Mouse (Mus musculus) spleen, adult 12 weeks (tissue): ENCODE measurements around the gene Fgfrl1.
A peak's percentile ranks its signal among the peaks of the same experiment; 100 is the strongest.

Source experiments
- DNase-seq: peaks from one replicate; pipeline ENCODE4 v3.0.0; 2022; ENCODE audit warnings: low spot score

Fgfrl1 gene

DNA sequence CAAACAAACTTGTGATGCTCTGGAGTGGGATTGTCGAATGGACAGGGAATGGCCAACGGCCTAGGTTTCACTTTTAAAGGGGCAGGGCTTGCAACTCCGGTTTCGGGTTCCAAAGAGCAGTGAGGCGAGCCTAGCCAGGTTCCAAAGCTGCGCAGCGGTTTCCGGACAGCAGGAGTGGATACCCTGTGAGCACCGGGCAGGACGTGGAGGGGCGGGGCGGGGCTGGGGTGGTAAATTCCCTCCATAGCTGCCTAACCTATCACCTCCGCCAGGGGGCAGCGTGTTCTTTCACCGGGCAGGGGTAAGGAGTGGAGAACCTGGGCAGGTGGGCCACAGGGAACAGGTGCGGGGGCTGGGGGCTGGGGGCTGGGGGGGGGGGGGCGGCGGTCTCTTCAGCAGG lies at the start of gene Fgfrl1:
Gene Fgfrl1, plus strand, starts transcription at position 112 of the 400 bp plus-strand sequence.
- peak; percentile 64 for DNase-seq

DNA sequence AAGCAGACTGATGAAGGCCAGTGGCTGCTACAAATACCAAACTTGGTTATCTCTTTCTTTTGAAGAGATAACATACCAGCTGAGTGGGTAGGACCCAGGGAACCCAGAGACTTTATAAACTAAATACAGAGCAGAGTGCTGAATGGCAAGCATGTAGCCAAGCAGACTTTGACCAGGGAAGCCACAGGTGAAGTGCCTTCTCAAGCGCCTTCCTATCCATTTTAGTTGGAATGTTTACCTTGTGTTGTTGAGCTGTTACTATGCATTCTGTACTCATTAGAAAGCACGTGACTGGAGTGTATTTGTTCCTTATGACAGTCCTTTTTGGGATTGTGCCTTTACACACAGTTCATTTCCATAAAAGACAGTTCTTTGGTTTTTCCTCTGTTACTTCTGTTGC lies 48.5 kb upstream of the Fgfrl1 start:
- no peak for DNase-seq

DNA sequence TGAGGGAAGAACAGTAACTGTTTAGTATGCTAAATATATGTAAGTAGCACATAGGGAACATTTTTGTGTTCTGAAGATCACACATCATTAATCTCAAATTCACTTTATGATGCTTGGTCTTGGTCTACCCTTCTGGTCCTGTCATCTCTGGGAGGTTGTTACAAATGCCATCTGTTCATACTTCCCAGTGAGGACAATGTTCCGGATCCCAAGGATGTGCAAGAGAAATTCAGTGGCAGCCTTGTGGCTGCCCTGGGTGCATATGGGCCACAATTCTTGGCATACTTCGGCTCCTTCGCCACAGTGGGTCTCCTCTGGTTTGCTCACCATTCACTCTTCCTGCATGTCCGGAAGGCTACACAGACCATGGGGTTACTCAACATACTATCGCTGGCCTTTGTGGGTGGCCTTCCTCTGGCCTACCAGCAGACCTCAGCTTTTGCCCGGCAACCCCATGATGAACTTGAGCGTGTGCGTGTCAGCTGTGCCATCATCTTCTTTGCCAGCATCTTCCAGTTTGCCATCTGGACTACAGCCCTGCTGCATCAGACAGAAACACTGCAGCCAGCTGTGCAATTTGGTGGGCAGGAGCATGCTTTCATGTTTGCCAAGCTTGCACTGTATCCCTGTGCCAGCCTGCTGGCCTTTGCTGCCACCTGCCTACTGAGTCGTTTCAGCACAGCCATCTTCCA lies 46.4 kb upstream of the Fgfrl1 start:
- DNase-seq: no peak

DNA sequence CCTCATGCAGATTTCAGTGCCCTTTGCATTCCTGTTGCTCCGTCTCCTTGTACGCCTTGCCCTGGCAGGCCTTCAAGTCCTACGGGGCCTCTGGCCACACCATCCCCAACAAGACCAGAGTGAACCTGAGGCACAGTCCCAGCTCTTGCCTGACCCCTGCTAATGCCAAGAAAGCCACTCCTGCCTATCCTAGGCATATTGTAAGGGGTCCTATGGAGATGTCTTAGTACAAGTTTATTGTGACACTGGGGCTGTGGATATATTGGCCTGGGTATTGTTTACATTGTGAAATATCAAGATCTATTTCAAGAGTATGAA lies 45.9 kb upstream of the Fgfrl1 start:
- DNase-seq: no peak

DNA sequence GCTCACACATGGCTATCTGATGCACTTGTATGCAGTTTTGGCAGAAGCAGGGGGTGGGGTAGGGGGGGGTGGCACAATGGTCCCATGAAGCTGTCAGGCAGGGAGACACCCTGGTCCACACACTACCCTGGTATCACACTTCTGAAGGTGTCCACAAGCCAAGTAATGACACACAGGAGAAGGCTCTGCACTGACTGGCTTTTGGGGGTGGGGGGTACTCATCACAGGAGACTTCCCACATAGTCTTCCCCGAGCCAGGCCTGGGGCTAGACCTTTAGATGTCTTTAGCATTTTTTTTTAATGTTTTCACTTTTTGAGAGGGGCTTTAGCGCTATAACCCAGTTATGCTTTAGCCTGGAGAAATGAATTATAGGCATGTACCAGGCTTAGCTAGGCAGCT lies 44.9 kb upstream of the Fgfrl1 start:
- DNase-seq: no peak

DNA sequence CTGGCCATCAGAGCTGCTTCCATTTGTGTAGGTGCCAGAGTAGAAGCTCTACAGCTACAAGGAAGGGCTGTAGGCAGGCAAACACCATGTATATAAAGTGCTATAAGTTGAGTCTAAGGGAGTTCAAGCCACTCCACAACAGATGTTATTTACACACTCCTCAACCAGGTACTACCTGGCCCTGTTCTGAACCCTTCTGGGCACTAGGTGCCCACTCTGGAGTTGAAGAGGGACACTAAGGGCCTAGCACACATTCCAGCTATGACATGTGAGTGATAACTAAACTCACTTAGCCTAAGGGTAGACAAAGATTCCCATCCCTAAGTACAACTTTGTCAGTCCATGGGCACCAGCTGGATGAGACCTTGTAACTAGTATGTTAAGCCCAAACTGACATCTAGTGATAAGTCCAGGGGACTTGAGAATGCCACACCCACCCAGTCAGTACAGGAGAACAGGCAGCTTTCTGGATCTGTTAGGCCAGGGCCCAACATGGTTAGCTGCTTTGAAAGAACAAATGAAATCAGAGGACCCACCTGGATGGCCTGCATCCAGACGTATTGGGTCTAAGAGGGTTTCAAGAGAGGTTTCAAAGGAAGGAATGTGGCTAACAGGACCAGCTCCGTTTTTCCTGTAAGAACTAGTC lies 44.2 kb upstream of the Fgfrl1 start:
- DNase-seq: no peak

DNA sequence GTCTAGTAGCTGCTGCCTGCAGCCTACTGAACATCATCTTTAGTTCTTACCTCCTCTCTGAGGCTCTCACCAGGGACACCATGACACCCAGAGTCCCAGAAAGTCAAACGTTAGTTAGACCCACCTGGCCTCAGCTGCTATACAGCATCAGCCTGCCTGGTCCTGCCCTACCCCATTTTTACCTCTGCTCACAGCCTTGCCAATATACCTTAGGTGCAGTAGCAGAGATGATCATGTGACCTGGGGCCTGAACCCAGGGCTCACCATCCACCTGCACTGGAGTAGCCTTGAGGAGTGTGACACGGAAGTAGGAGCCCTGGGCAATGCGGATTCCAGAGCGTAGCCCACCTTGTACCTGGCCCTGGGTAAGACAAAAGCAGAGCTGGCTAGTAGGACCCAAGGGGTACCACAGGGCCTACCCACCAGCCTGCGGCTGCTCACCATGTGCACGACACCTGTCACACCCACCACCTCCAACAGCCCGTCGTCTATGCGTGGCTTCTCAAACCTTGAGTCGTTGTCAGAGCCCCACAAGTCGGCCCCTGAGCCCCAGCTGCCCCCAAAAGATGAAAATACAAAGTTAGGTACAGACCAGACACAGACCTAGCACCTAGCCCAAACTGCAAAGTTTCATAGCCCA lies 43.1 kb upstream of the Fgfrl1 start:
- no peak for DNase-seq

DNA sequence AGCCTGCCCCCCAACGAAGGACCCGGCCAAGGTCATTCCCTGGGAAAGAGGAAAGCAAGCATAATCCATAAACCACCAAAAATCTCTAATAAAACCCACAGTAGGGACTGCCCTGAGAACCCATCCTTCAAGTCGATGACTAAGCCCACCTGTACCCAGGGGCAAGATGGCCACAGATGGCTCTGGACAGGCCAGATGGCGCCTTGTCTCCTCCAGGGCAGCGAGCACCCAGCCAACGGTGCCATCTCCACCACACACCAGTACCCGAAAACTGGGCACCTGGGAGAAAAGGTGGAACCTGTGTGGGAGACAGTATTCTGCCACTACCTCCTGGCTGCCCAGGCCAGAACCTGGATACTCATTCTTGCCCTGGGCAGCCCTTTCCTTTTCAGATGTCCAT lies 41.8 kb upstream of the Fgfrl1 start:
- no peak for DNase-seq

DNA sequence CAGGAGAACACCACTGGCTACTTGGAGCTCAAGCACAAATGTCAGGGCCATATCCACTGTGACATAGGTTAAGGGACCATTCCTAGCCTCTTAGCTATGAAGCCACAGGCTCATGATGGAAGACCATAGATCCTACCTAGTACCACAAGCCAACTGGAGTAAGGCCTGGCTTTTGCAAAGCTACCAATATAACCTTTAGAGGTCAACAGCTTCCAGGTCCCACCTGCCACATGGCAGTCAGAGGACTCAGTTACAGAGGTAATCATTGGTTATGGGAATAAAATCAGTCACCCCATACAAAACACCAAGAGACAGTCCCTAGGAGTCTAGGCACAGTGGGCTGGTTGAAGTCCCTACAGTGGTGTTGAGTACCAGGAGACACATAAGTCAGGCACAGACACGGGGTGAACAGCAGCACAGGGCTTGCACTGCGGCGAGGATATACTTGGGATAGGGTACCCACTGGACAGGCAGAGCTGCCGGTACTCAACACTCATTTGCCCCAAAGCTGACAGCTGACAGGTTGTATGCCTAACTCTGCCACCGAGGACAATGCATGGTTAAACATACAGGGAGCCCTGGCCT lies 41.0 kb upstream of the Fgfrl1 start:
- DNase-seq: no peak

DNA sequence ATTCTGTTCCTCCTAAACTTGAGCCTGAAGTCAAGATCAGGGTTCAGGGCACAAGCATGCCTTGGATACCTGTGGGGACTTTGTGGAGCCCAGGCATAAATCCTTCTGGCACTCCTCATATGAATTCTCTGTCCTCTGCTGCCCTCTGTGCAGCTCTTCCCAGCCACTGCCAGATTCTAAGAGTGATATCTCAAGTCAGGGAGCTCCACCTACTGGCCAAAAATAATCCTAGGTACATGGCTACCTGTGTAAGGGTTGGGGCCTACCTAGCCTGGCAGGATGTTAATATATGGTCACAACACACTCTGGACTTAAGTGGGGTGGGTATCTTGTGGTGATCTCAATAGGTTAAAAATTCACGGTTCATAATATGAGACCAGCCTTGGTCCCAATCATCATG lies 40.4 kb upstream of the Fgfrl1 start:
- peak; percentile 21 for DNase-seq

DNA sequence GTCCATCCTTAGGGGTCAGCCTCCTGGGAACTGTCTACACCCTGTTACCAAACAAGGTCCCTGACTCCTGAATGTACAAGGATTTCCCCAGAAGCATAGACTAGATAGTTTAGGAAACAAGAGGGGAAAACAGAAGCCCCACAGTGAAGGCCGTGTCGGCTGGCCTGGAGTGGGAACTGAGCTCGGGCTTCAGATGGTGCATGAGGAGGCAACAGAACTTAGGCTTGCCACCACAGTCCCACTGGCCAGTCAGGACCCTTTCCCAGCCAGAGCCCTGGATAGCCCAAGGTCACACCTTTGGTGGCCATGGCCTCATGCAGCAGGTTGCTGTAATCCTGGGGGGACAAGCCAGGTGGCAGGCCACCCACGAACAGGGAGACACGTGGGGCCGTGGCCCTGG lies 38.8 kb upstream of the Fgfrl1 start:
- no peak for DNase-seq

DNA sequence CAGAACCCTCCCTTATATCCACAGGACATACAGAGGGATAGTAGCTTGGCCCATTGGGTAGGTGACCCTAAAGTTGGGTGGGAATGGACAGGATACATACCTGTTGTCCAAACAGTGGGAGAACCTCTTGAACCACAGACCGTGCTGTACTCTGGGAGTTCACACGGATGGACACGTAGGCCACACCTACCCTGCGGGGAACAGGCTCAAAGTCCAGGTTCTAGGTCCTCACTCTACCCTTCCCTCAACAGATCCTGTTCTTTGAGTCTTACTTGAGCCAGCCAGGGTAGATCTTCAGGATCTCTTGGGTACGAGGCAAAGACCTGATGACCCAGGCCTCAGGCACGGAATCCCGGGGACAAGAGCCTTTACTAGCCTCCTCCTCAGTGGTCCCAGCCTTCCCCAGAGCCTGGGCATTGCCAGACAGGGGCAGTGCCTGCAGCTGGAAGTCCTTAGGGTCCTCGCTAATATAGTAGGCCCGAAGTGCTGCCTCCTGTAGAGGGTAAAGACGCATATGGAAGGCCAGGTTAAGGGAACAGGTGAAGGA lies 37.7 kb upstream of the Fgfrl1 start:
- DNase-seq: no peak

DNA sequence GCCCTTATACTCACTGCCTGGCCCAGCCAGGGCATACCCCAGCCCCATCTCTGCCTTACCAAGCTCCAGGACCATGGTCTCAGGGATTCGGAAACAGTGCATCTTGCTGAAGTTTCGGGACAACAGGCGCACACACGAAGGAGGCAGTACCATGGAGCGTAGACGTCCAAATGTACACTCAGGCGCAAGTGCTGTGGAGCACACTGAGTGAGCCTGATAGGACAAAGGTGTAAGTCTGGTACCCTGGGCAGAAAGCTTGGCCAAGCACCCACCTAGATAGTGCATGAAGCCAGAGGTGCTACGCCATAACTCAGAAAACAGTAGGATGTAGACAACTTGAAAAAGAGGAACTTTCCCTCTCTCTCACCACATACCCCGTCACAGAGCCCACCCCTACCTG lies 36.8 kb upstream of the Fgfrl1 start:
- DNase-seq: no peak

DNA sequence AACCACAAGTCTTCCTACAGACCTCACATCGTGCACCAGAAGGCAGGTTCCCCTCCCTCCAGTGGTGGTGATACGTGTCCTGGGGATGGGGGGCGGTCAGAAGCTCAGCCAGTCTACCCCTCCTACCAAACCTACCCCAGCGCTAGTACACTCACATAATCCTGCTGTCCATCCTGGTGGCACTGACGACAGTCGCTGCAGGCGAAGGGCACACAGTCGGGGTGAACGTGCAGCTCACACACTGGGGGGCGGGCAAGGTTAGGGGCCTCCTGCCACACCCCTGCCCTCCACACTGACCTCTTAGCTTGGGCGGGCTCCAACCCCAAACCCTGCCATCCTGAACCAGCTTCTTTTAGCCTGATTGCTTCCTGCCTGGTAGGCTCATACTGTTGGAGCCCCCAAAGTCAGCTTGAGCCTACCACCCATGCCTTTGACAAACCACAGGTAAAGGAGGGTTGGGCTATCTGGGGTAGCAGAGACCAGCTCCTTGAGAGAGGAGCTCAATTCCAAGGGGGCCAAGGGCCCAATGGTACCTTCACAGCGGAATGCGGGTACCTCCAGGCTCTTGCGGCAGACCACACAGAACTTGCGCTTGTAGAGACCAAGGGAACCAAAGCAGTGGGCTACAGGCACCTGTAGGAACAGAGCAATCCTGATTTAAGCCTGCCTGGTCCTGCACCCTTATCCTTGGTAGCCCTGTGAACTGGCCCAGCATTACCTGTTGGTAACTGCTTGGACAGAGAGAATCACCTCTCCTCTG lies 36.1 kb upstream of the Fgfrl1 start:
- no peak for DNase-seq

DNA sequence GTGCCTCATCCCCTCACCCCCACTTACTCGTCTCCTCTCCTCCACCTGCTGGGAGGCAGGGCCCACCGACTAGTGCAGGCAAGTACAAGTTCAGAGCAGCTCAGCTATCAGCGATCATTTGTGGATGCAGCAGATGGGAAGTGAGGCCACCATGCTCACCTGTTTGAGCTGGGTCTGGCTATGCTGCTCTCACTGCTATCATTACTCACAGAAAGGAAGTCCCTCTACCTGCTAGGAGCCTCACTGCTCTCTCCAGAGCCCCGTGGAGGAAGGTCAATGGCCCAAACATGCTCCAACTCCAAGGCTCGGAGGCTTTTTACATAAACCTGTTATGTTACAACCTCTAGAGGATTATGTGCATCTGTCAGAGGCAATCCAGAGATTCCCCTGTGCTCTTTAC lies 34.8 kb upstream of the Fgfrl1 start:
- DNase-seq: no peak

DNA sequence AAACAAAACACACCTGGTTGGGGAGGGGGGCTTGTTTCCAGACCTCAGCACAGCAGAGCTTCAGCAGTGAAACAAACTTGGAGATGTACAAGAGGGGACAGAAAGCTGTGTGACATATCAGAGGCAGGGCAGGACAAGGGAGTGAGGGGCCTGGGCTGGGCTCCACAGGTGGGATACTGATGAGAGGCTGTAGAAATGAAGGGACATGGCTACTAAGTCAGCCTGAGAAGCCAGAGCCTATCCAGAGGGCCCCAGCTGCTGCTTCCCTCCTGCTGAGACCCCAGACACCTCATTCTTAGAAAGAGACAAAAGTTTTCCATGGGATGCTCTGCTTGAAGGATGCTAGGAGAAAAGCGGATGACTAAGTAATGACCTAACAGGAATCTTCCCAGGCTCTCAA lies 33.6 kb upstream of the Fgfrl1 start:
- DNase-seq: no peak

DNA sequence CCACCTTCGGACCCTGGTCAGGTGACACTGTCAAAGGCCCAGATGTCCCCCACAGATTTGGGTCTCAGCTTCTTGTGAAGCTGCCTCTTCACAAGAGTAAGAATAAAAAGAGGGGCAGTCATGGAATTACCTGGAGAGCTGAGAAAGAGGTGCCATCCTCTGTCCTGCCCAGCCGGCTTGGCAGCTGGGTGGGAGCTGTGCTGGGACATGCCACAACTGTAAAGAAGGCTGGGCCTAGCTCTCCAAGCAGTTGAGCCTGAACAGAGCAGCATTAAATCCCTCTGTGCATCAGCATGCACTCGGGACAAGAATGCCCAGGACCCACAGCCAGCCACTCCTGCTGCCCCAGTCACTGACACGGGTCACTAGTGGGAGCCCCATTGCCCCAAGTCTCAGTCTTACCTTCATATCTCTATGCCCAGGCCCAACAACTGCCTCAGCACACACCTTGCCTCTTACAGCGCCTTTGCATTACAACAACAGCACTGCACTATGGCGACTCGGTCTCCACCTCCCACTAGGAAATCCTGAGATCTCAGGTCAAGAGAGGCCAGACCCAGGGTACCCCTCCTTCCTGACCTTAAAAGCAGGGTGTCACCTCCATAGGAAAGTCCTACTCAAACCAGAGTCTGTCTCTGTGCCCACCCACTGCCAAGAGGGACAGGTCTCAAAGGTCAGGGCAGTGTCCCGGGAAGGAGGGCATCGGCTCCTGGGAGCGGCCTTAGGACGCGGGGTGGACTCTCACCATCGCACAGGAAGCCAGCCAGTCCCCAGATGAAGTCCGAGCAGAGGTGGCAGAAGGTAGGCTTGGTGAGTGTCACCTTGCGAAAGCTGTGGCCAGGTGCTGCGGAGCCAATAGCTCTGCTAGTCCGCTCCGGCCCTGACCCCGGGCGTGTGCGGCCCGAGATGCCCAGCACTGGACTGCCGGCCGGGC lies 32.2 kb upstream of the Fgfrl1 start, which contains the start of gene Idua:
Gene Idua, plus strand, starts transcription at position 634 of the 934 bp plus-strand sequence.
- no peak for DNase-seq

DNA sequence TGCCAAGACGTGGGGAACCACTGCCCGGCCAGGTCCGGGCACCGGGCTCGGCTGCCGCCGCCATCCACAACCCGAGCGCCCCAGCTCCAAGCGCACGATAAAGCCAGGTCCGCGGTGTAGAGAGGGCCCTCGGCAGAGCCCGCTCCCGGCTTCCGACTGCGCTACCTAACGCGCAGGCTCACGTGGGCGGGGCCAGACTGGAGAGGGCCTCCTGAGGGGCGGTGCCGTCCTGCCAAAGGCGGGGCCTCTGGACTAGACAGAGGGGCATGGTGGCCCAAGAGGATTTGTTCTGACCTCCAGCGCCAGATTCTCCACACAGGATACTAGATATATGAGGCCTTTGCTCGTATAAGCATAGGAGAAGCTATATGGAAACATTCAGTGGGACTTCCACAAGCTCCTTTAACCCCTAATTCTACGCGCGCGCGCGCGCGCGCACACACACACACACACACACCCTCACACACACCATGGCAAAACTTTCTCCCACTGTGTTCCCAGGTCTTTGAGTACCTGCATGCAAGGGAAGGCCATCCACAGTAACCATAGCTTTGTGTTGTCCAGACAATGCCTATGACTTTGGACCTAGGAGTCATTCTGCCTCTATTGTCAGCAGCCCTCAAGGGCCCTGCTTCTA lies 31.4 kb upstream of the Fgfrl1 start:
- peak; percentile 84 for DNase-seq

DNA sequence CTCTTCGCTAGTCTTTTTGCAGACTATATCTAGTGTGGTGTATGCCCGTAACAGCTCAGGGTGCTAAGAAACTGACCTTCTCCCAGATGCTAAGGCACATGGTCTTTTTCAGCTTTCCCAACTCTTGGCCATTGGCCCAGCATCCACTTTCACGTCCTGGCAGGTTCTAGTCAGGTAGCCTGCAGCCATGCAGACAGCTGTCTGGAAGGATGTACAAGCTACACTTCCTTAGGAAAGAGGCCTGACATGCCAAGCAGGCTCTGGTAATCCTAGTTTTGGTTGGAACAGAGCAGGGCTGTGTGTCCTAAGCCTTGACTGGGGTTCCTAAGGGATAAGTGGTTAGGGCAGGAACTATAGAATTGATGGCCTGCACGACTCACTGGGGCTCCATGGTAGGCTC lies 29.4 kb upstream of the Fgfrl1 start:
- DNase-seq: no peak

DNA sequence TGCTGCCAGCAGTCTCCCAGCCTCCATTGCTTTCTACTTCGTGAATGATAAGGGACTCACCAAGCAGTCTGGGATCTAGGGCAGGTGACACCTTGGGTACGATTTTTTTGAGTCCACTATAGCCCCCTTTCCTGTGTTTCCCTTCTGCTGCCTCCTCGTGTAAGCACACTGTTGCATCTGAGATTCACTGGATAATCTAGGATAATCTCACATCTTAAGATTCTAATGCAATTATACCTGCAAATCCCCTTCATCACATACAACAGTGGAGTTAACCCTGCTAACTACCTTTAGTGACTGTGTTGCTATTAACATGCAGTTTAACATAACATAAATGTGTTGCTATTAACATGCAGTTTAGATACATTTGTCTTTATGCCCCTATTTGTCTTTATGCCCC lies 27.1 kb upstream of the Fgfrl1 start:
- DNase-seq: no peak

DNA sequence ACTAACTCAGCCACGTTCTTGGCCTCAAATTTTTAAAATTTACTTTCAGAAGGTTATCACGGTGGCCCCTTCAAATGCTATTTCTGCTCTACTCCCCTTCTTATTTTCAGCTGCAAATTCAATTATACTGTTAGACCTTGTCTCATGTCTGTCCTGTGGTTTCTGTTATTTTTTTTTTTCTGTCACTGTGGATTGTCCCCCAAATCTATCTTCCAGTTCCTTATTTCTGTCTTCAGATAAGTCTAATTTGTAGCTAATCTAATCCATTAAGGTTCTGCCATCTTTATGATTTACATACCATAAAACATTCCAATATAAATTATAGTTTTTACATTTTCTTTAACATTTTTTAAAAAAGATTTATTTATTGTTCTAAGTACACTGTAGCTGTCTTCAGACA lies 24.8 kb upstream of the Fgfrl1 start:
- DNase-seq: no peak
